Mouse (Mus musculus) monocyte, adult 5-6 weeks (primary cell): Measurements from ENCODE around the gene Kap. TPM values are rescaled to one million over a fixed set of nuclear protein-coding genes. Genes with fewer than 3 reads are reported as not detected.
"Not testable (repeated sequence)": the region's sequence is repeated elsewhere in the genome, so short reads cannot be mapped to it uniquely, and the experiment has no call there.

Source experiments
- ATAC-seq: fragments of 153-309, 156-312 bp; replicated peaks from 2 replicates; pipeline ENCODE4 v1.8.0; 2017; ENCODE audit warnings: mild to moderate bottlenecking; ENCODE audit not compliant: low TSS enrichment, insufficient number of reproducible peaks, severe bottlenecking, poor library complexity, low FRiP score
- total RNA-seq: library from RNA; stranded (forward); fragments of 200-1000, 200-491, 200-594 nt; gene quantifications from 3 replicates; pipeline ENCODE4 v1.2.3, GENCODE M21; 2017

Kap gene
- not detected in 3 replicates for total RNA-seq

GRCm38 (mm10) chr6:133853526-133853925, at the start of gene Kap:
Gene Kap, minus strand, starts transcription at chr6:133853762.
- no peak for ATAC-seq

- no peak for ATAC-seq
Observed at GRCm38 (mm10) chr6:133885871-133886415, 32.4 kb upstream of the Kap start.

GRCm38 (mm10) chr6:133883446-133883985, 30.0 kb upstream of the Kap start:
- no peak for ATAC-seq

- ATAC-seq: no peak
Observed at GRCm38 (mm10) chr6:133875906-133876462, 22.4 kb upstream of the Kap start.

GRCm38 (mm10) chr6:133872667-133873066, 19.1 kb upstream of the Kap start:
- no peak for ATAC-seq

GRCm38 (mm10) chr6:133871131-133871530, 17.6 kb upstream of the Kap start:
- ATAC-seq: no peak

- ATAC-seq: no peak
Observed at GRCm38 (mm10) chr6:133868381-133868780, 14.8 kb upstream of the Kap start.

- no peak for ATAC-seq
Observed at GRCm38 (mm10) chr6:133855871-133856270, 2.3 kb upstream of the Kap start.

- ATAC-seq: no peak
Observed at GRCm38 (mm10) chr6:133849359-133849758, 4.2 kb downstream of the Kap start.

GRCm38 (mm10) chr6:133848861-133849260, 4.7 kb downstream of the Kap start:
- not testable (repeated sequence) for ATAC-seq

- not testable (repeated sequence) for ATAC-seq
Observed at GRCm38 (mm10) chr6:133838296-133838995, 15.1 kb downstream of the Kap start.

GRCm38 (mm10) chr6:133812342-133812741, 41.2 kb downstream of the Kap start:
- no peak for ATAC-seq

Other genes starting within 250 kb of the Kap start
- gene Etv6, start 181.9 kb upstream of the Kap start, total RNA-seq: 45.6 to 52.8 TPM (median 49.3 TPM) in 3 replicates